Mouse (Mus musculus): ENCODE data around the gene Uqcrh.

The Uqcrh gene

DNA sequence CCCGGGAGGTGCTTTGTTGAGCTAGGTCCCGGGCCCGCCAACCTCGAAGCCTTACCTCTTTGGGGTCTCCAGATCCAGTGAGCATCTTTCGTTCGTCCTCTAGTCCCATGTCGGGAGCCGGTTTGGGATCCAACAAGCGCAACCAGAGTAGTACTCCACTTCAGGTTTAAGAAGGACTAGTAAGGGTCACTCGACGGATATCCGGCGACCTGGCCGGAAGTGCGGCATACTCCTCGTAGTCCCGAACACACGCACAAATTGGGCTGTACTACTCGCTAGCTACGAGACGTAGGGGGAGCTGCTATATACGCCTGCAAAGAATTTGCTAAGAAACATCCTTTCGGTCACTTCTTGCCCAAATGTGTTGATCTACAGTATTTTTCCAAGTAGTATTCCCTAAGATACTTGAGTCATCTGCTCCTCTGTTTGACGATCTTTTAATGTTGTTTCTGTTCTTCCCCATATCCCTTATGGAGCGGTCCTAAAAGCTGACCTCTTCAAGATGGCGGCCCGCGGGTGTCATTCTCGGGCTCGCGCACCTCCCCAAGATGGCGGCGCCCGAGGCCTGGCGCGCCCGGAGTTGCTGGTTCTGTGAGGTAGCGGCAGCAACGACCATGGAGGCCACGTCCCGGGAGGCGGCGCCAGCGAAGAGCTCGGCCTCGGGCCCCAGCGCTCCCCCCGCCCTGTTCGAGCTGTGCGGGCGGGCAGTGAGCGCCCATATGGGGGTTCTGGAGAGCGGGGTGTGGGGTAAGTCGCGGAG, at the start of gene Uqcrh, which contains the start of gene Lrrc41:
TSS of gene Uqcrh (minus strand) at position 211 of the 760 bp plus-strand sequence.
TSS of gene Lrrc41 (plus strand) at position 409 of the 760 bp plus-strand sequence.
- in situ Hi-C loops (cut with MboI; ENCODE audit: unreplicated experiment in 2 of 2), result loop anchor here in 1 of 2 experiments (10.0 to 25.0 kb wide), 2 partner anchors 170 to 338 kb away; partner anchors contain the start of gene Efcab14

DNA sequence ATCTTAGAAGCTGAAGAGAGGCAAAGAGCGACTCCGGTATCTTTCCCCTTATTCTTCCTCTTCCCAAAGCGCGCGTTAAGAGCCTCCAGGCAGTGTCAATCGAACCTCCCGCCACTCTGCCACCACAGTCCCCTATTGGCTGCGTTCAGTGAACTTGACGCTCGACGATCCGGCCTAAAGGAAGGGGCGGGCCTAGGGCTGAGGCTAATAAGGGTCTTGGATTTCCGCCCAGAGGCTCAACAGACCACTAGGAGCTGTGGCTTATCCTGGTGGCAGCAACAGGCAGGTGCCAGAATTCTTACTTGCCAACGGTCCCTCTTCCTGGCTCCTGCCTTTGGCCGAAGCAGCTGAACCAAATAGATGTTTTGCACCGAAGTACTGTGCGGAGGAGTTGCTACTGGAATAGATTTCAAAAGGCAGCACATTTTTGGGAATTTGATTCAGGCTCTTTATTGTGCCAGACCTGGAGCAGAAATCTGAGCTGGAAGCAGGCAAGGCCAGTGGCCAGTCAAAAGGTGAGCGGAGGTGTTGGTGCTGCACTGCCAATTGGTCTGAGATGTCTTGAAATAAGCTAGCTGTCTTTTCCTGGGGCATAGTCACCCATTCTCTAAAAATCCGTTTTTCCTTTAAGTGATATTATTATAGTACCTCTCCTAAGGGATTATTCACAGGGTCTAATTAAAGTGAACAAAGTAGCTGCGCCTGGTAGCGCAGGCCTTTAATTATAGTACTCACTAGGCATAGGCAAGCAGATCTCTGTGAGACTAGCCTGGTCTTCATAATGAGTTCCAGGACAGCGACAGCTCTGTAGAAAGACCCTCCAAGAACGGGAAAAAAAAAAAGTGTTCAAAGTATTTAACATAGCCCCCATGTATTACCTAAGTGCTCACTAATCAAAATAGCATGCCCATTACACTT, 49.0 kb upstream of the Uqcrh start, which contains the start of the genes Rad54l and Pomgnt1:
TSS of gene Rad54l (minus strand) at position 89 of the 918 bp plus-strand sequence.
TSS of gene Pomgnt1 (plus strand) at position 239 of the 918 bp plus-strand sequence.
- in situ Hi-C loops (cut with MboI; ENCODE audit: unreplicated experiment in 2 of 2), result no loop called here

DNA sequence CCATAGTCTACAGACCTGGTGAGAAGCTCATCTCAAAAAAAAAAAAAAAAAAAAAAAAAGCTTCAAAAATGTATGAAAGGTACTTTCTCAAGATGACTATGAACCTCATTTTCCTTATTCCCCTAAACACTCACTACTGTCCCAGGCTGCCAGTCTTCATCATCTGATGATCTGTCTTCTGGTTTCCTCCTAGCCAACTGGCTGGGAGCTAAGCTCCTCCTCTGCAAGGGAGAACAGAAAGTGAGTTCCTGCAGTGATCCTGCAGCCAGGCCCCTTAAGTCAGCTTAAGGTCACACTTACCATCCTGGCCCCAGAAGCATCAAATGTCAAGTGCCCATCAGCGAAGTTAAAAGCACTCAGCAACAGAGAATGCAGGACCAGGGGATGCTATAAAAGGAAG, 47.9 kb upstream of the Uqcrh start:
- in situ Hi-C loops (cut with MboI; ENCODE audit: unreplicated experiment in 2 of 2), result no loop called here

DNA sequence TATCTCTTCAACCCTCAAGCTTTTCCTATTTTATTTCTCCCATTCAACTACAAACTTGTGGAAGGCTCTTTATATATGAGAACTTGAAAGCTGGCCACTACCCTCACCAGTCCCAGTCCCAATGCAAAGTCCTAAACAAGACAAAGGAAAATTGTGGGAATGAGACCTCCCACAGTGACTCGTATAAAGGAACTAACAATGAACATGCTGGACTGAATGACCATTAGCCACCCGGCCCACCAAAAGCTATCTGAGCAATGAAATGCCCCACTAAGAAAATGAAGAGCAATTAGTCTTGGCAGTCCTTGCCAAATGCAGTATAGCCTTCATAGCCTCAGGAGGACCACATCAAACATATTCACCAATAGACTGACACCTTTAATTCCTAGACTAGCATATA, 36.6 kb upstream of the Uqcrh start:
- in situ Hi-C loops (cut with MboI; ENCODE audit: unreplicated experiment in 2 of 2), result no loop called here

DNA sequence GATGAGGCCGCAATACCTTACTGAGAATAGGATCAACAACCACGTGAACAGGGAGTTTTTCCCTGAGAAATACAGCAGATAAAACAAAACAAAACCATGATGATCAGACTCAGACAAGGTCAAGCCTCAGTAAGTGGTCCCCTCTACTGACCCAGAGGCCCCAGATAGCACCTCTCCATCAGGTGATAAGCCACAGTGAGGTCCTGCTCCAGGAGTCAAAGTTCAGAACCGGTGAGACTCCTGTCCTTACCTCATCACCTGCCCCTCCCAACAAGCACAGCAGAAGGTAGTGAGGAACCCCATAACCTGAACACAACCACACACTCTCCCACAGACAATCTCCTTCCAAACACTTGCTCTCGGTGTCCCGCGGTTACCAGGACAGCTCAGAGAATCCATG, 35.8 kb upstream of the Uqcrh start:
- in situ Hi-C loops (cut with MboI; ENCODE audit: unreplicated experiment in 2 of 2), result no loop called here

DNA sequence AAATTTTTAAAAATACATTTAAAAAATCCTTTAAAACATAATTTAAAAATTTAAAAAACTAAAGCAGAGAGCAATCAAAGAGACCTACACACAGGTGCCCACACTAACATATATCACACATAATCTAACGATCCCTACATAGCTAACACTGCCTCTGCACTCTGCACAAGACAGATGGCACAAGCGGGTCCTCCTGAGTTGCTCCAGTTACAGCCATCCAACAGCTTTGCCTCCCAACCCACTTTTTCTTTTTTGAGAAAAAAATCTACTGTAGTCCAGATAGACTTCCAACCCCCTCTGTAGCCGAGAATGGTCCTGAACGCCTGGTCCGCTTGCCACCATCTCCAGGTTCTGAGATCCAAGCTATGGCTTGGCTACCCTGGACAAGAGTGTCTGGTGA, 30.4 kb upstream of the Uqcrh start:
- in situ Hi-C loops (cut with MboI; ENCODE audit: unreplicated experiment in 2 of 2), result no loop called here

DNA sequence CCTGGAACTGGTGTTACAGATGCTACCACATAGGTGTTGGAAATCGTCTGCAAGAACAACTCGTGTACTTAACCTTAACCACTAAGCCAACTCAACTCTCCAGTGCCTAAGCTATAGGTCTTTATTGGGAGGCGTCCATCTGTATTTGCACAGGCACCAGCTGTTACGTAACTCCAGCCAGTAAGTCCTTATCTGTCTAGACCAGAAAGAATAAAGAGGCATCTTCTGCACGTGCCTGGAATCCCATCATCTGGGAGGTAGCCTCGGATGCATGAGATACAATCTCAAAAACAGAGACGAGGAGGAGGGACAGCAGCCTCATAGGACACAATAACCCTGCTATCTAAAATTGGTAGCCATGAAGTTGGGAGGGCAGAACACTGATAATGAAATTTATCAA, 26.1 kb upstream of the Uqcrh start:
- in situ Hi-C loops (cut with MboI; ENCODE audit: unreplicated experiment in 2 of 2), result no loop called here

DNA sequence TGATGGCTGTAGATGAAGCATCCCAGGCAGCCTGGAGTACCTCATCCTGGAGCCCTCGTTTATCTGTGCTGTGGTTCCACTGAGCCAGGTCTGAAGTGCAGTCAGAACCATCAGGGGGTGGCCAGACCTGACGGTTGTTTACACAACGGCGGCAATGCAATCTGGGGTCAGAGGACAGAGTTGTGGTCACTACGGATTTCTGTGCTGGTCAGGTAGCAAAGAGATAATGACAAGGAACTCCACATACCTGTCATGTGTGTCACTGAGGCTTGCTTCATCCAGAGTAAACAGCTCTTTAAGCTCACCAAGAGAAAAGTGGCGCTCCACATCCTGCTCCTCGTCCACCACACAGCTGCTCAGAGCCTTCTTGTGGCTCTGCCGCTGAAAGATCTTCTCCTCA, 22.3 kb upstream of the Uqcrh start:
- in situ Hi-C loops (cut with MboI; ENCODE audit: unreplicated experiment in 2 of 2), result no loop called here

DNA sequence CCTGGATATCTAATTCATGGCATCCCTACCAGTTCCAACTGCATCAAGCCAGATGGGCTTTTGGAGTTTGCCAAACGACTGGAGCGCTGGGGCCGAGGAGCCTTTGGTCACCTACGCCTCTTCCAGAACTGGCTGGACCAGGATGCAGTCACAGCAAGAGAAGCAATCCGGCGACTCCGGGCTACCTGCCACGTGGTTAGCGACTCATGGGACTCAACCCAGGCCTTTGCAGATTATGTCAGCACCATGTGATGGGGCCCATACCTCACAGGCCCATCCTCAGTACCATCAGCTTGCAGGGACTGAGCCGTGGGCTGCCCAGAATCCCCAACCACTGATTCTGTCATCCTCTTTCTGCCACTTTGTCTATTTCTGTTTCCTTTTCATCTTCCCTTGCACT, 21.4 kb upstream of the Uqcrh start:
- in situ Hi-C loops (cut with MboI; ENCODE audit: unreplicated experiment in 2 of 2), result no loop called here

DNA sequence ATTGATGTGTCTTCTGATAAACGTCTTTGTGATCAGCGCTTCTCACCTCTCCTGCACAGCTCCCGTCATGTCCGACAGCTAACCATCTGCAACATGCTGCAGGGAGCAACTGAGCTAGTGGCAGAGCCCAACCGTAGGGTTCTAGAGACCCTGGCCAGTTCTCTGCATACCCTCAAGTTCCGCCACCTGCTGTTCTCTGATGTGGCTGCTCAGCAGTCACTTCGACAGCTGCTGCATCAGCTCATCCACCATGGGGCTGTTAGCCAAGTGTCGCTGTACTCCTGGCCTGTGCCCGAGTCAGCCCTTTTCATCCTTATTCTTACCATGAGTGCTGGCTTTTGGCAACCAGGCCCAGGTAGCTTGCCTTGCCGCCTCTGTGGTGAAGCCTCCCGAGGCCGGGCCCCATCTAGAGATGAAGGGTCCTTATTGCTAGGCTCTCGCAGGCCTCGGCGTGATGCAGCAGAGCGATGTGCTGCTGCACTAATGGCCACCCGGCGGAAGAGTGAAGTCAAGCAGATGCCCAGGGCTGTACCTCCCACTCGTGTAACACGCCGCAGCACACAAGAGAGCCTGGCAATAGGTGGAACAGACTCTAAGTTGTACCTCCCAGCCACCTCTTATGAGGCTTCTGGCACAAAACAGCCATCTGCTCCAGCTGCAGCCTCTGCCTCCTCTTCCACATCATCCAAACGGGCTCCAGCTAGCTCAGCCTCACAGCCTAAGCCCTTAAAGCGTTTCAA, 13.8 kb upstream of the Uqcrh start:
- in situ Hi-C loops (cut with MboI; ENCODE audit: unreplicated experiment in 2 of 2), result no loop called here

DNA sequence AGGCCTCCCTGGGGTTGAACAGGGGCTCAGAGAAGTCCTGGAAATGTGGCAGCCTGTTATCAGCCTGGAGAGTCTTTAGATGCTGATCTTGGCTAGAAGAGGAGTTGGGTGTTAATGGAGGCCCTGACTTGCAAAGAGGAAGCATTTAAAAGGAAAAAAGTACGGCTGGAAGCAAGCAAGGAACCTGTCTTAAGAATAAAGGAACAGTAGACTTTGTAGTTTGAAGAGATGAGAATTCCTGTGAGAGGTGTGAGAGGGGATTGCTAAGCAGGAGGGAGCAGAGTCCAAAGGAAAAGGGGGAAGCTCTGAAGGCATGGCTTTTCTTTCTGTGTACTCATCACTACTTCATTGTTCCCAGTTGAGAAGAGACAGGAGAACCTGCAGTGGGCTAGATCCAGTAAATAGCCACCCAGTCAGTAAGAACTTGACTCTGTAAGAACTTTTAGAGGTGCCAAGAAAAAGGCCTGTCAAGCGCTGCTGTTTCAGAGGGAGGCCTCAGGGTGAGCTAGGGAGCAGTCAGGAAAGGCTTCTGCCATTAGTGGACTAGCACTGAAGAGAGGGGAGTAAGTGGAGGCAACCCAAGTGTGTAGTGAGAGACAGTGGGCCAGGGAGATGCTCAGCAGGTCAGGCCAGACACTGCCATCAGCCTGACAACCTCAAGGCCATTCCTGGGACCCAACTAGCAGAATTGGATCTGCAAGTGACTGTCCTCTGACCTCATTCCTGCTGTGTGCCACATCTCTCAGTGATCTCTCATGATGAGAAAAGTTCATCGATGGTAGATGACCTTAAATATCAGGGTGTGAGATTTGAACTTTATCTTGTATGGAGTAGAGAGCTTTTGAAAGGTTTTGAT, 2.6 kb upstream of the Uqcrh start:
- in situ Hi-C loops (cut with MboI; ENCODE audit: unreplicated experiment in 2 of 2), result loop anchor here in 1 of 2 experiments (10.0 kb wide), 1 partner anchor 173 kb away; no protein-coding TSS in a partner anchor

DNA sequence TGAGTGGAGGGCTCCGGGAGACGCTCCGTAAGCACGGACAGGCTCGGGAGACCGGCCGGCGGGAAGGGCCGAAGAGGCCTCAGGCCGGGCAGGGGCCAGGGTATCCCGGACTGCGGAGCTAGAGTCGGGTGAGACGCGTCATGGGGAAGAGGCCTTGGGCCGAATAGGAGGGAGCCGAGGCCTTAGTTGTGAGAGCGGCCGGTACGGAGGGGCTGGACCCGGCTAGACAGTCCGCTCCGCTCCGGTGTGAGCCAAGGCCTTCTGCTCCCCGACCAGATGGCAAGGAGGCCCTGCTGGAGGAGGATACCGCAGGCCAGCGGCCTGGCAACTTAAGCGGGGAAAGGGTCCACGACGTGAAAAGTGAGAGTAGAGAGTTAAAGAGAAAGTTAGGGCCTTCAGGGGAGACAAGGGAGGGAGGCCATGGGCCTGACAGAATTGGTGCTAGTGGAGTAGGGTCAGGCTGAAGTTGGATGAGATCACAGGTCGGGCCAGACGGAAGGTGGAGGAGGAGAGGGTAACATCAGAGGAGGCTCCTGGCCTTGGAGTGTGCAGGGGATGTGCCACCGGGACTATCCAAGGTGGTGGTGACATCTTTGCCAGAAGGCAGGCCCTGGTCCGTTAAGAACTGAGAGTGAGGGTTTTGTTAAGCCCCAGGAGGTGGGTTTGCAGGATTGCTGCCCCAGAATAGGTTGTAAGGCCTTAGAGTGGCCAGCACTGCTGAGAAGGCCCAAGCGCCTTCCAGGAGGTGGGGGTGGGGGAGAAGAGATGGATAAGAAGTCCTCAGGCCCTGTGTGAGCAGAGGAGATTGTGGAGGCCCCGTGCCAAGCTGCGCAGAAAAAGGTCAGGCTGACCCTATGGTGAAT, 1.7 kb upstream of the Uqcrh start:
- in situ Hi-C loops (cut with MboI; ENCODE audit: unreplicated experiment in 2 of 2), result loop anchor here in 1 of 2 experiments (10.0 kb wide), 1 partner anchor 172 kb away; no protein-coding TSS in a partner anchor

DNA sequence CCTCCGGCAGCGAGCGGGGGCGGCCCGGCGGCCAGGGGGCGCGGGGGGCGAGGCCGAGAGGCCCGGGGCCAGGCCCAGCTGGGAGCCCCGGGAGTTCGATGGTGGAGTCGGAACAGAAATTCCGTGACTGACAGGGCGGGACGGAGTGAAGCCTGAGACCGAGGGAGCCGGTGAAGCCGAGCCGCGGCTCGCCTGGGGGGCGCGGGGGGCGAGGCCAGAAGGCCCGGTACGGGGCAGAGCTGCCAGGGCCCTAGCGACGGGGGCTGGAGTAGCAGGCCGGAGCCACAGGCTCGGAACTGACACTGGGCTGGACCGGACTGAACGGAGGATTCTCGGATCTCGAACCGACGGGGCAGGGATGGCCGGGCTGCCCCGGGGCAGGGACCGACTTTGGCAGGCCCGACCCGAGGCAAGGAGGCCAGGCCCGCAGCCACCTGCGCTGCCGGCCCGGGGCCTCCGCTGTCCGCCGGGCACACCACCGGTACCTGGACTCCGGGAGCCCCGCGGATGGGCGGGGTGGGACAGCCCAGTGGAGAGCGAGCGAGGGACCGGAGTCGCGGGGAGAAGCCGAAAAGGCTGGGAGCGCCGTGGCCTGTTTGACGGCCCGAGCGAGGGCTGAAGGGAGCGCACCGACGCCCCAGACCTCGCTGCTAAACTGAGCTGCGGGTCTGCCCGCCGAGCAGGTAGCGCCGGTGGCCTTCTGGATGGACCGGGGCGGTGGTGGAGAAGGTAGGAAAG, 929 bp upstream of the Uqcrh start:
- in situ Hi-C loops (cut with MboI; ENCODE audit: unreplicated experiment in 2 of 2), result loop anchor here in 1 of 2 experiments (10.0 kb wide), 1 partner anchor 171 kb away; no protein-coding TSS in a partner anchor

DNA sequence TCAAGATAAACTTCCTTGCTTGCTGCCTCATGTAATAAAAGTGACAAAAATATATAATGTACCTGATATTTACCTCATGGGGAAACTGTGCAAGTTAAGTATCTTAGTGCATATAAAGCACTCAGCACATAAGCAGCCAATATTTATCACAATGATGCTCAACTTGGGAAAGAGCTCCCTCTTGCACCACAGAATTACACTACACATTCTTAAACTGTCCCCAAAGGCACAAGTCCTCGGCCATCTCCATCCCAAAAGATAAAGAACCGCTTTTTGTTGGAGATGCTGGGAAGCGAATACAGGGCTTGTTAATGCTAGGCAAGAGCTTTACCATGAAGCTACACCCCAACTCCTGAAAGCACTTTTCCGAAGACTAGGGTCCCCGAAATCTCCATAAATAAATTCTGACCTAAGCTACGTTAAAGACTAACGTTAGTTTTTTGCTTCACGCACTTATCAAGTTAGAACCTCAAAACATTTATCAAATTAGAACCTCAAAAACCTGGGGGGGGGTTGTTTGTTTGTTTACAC, 661 bp downstream of the Uqcrh start:
- in situ Hi-C loops (cut with MboI; ENCODE audit: unreplicated experiment in 2 of 2), result loop anchor here in 1 of 2 experiments (10.0 to 25.0 kb wide), 2 partner anchors 169 to 337 kb away; partner anchors contain the start of gene Efcab14

DNA sequence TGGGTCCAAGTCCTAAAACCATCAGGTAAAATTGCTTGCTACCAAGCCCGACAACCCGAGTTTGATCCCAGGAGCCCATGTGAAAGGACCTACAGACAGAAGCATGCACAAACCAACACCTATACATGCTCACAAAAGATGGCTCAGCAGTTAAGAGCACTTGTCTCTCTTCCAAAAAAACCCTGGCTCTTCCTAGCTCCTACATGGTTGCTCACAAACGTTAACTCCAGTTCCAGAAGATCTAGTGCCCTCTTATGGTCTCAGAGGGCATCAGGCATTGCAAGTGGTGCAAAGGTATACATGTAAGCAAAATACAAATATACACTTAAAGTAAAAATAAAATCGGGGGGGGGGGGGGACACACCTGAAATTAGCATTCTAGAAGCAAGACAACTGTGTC, 1.7 kb downstream of the Uqcrh start:
- in situ Hi-C loops (cut with MboI; ENCODE audit: unreplicated experiment in 2 of 2), result loop anchor here in 1 of 2 experiments (10.0 to 25.0 kb wide), 2 partner anchors 168 to 336 kb away; partner anchors contain the start of gene Efcab14

DNA sequence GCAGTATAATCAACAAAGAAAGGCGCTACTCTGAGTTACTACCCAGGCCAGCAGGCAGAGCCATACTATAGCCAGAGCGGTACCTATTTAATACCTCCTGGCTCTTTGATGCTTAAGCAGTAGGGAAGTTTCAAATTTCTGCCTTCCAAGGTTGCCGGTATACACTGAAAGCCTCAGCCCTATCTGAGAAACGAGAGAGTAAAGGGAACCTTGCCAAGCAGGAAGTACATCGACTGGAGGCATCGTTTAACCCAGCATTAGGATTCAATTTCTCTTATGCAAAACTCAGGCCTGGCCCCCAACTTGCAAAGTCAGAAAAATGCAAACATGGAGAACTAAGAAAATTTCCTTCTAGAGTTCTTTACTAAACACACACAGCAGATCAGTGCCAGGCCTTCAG, 4.8 kb downstream of the Uqcrh start:
- in situ Hi-C loops (cut with MboI; ENCODE audit: unreplicated experiment in 2 of 2), result loop anchor here in 1 of 2 experiments (10.0 to 25.0 kb wide), 2 partner anchors 165 to 333 kb away; partner anchors contain the start of gene Efcab14

DNA sequence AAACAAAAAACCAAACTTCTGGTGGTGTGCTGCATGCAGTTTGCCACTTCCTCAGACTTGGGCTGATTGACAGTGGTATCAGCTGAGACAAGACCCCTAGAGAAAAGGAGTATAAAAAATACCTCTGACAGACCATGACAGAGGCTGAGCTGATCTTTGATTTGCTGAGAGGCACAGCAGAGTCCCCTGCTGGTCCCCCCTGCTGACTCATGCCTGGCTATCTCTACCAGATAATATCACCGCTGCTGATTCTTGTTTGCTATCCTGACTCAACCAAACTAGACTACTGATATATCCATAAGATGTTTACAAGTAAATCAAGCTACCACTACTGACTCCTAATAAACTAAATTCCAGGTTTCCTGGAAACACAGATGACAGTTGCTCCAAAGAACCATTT, 11.0 kb downstream of the Uqcrh start:
- in situ Hi-C loops (cut with MboI; ENCODE audit: unreplicated experiment in 2 of 2), result loop anchor here (10.0 to 25.0 kb wide), 2 partner anchors 327 to 329 kb away; partner anchors contain the start of gene Efcab14 (in 2 of the 2)
